Mouse (Mus musculus): Measurements from ENCODE around the gene Tpk1. TPM values are rescaled to one million over a fixed set of nuclear protein-coding genes. Genes with fewer than 3 reads are reported as not detected.

Tpk1 gene
- polyA plus RNA-seq, 1 experiment from 2014 or later: 16.5 TPM

DNA sequence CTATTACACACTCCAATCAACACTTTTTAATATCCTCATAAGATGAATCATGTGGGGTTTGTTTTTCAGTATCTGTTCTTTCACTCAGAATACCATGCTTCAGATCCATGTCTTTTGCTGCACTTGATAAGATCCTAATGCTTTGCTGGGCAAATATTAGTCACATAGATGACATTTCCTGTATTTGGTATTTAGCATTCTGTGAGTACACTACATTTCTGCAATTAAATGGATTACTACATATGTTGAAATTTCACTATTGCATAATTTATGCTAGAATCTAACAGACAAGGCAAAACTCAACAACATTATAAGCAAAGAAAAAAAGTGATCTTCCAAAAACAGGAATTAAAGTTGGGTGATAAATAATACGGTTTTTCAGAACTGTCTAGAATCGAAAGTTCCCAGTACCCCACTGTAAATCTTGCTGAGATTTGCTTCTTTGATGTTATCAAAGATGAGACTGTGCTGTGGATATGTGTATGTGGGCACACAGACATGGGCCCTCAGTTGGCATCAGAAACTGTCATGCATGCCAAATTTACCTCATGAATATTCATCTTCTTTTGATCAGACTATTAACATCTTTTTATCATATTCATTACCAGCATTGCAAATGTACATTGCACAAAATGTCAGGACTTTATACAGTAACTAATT, 203.8 kb downstream of the Tpk1 start:
- Histone ChIP-seq H3K9ac (no peak overlapping the region), H3K4me2 (no peak overlapping the region), H3K36me3 (no peaks in the 10 kb centered on the region), H3K9me3 (replicated peaks) (no peaks in the 10 kb centered on the region), H3K4me3 (replicated peaks) (no peak overlapping the region), H3K27ac (no peak overlapping the region), H3K27me3 (no peaks in the 10 kb centered on the region), H3K4me1 (0 out of 2 replicates have a peak, but pooled peaks cover 6% of the 10 kb centered on the region)
- no peak for ATAC-seq (replicated peaks; ENCODE audit: low FRiP score)
- 48% methylated on average over 2 of the region's 2 CpGs for WGBS

- no peak overlapping the region for H3K4me2 ChIP-seq
- no peak overlapping the region for H3K9ac ChIP-seq
- 0 out of 2 replicates have a peak, but pooled peaks cover 6% of the 10 kb centered on the region for H3K4me1 ChIP-seq
- WGBS: 77% methylated on average over 2 of the region's 2 CpGs
- H3K27ac ChIP-seq: no peak overlapping the region
- H3K36me3 ChIP-seq: no peaks in the 10 kb centered on the region
- H3K9me3 ChIP-seq (replicated peaks): no peaks in the 10 kb centered on the region
- H3K27me3 ChIP-seq: no peaks in the 10 kb centered on the region
- no peak for ATAC-seq (replicated peaks; ENCODE audit: low FRiP score)
- no peak overlapping the region for H3K4me3 ChIP-seq (replicated peaks)
Observed at GRCm38 (mm10) chr6:43459082-43459481, 207.0 kb downstream of the Tpk1 start.

- no peaks in the 10 kb centered on the region for H3K9me3 ChIP-seq (replicated peaks)
- no peaks in the 10 kb centered on the region for H3K27me3 ChIP-seq
- 93% methylated on average over 2 of the region's 2 CpGs for WGBS
Observed at GRCm38 (mm10) chr6:43457989-43458388, 208.1 kb downstream of the Tpk1 start.

DNA sequence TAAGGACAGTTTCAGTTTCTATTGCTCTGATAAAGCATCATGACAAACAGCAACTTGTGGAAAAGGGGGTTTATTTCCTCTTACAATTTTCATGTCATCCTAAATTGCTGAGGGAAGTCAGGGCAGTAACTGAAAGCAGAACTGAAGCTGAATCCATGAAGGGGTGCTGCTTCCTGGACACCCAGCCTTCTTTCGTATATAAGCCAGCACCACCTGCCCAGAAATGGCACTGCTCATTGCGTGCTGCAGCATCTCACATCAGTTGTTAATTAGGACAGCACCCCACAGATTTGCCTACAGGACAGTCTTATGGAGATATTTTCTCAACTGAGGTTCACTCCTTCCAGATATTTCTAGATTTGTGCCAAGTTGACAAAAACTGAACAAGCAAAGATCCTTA, 216.6 kb downstream of the Tpk1 start:
- Histone ChIP-seq H3K4me1 (no peaks in the 10 kb centered on the region), H3K9me3 (replicated peaks) (no peaks in the 10 kb centered on the region), H3K4me2 (no peak overlapping the region), H3K36me3 (no peaks in the 10 kb centered on the region), H3K9ac (no peak overlapping the region), H3K27ac (no peak overlapping the region), H3K4me3 (replicated peaks) (no peak overlapping the region), H3K27me3 (no peaks in the 10 kb centered on the region)
- no peak for ATAC-seq (replicated peaks; ENCODE audit: low FRiP score)
- 82% methylated on average over 2 of the region's 2 CpGs for WGBS

More at GRCm38 (mm10) chr6:43457989-43458388, 208.1 kb downstream of the Tpk1 start:
- no peak overlapping the region for H3K4me2 ChIP-seq
- no peak overlapping the region for H3K27ac ChIP-seq
- no peak overlapping the region for H3K9ac ChIP-seq
- H3K4me1 ChIP-seq: 0 out of 2 replicates have a peak, but pooled peaks cover 2% of the 10 kb centered on the region
- no peak for ATAC-seq (replicated peaks; ENCODE audit: low FRiP score)
- no peaks in the 10 kb centered on the region for H3K36me3 ChIP-seq
- H3K4me3 ChIP-seq (replicated peaks): no peak overlapping the region

- no peak overlapping the region for H3K4me3 ChIP-seq (replicated peaks)
- no peaks in the 10 kb centered on the region for H3K27me3 ChIP-seq
- no peaks in the 10 kb centered on the region for H3K4me1 ChIP-seq
- no peak overlapping the region for H3K27ac ChIP-seq
- 90% methylated on average over 2 of the region's 2 CpGs for WGBS
- no peaks in the 10 kb centered on the region for H3K36me3 ChIP-seq
- H3K9ac ChIP-seq: no peak overlapping the region
- H3K4me2 ChIP-seq: no peak overlapping the region
- no peak for ATAC-seq (replicated peaks; ENCODE audit: low FRiP score)
- H3K9me3 ChIP-seq (replicated peaks): no peaks in the 10 kb centered on the region
Observed at GRCm38 (mm10) chr6:43445856-43446255, 220.2 kb downstream of the Tpk1 start.

DNA sequence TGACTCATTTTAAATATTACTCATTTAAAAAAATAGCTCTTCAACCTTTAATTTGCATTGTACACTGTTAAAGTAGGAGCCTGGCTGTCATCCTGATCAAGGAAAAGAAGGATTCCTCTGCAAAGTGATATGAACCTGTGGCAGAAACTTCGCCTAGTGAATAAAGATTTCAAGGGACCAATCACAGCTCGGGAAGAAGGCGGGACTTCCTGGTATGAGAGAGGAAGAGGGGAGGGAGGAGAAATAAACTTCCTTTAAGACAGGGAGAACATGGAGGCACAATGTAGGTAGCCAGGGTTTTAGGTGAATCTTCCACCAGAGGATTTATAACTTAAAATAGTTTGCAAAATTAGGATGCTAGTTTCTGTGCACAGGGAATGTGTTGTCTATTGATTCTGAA, 223.9 kb downstream of the Tpk1 start:
- no peak for ATAC-seq (replicated peaks; ENCODE audit: low FRiP score)
- Histone ChIP-seq H3K36me3 (no peaks in the 10 kb centered on the region), H3K9me3 (replicated peaks) (no peaks in the 10 kb centered on the region), H3K4me1 (no peaks in the 10 kb centered on the region), H3K27ac (no peak overlapping the region), H3K4me3 (replicated peaks) (no peak overlapping the region), H3K9ac (no peak overlapping the region), H3K4me2 (no peak overlapping the region), H3K27me3 (no peaks in the 10 kb centered on the region)
- WGBS: 88% methylated on average over 3 of the region's 3 CpGs

- ATAC-seq (replicated peaks; ENCODE audit: low FRiP score): no peak
- no peaks in the 10 kb centered on the region for H3K4me1 ChIP-seq
- H3K27me3 ChIP-seq: no peaks in the 10 kb centered on the region
- WGBS: 86% methylated on average over 2 of the region's 2 CpGs
- no peaks in the 10 kb centered on the region for H3K9me3 ChIP-seq (replicated peaks)
- H3K4me2 ChIP-seq: no peak overlapping the region
- H3K36me3 ChIP-seq: no peaks in the 10 kb centered on the region
- no peak overlapping the region for H3K4me3 ChIP-seq (replicated peaks)
- no peak overlapping the region for H3K9ac ChIP-seq
- H3K27ac ChIP-seq: no peak overlapping the region
Observed at GRCm38 (mm10) chr6:43435987-43436541, 230.0 kb downstream of the Tpk1 start.

DNA sequence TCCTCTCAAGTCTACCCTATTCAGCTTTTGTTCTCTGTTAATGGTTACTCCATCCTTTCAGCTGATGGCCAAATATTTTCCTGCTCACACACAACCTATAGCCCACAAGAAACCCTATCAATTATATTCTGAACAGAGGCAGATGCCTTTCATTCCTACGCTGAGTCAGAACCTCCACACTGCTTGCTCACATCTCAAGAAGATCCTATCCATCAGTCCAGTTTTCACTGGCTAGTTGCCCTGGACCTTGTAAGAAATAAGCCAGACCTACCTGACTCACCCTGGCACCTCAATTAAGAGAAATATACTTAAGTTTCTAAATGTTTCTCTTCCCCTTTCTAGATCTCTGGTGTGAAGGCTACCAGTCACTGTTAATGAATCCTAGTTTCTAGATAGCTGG, 231.7 kb downstream of the Tpk1 start:
- no peaks in the 10 kb centered on the region for H3K9me3 ChIP-seq (replicated peaks)
- H3K9ac ChIP-seq: no peak overlapping the region
- no peak for ATAC-seq (replicated peaks; ENCODE audit: low FRiP score)
- no peaks in the 10 kb centered on the region for H3K27me3 ChIP-seq
- no peak overlapping the region for H3K4me2 ChIP-seq
- no peak overlapping the region for H3K27ac ChIP-seq
- no peak overlapping the region for H3K4me3 ChIP-seq (replicated peaks)
- no peaks in the 10 kb centered on the region for H3K4me1 ChIP-seq
- WGBS: 82% methylated on average over 1 of the region's 1 CpGs
- no peaks in the 10 kb centered on the region for H3K36me3 ChIP-seq

GRCm38 (mm10) chr6:43424978-43425377, 241.1 kb downstream of the Tpk1 start:
- H3K4me1 ChIP-seq: no peaks in the 10 kb centered on the region
- WGBS: 58% methylated on average over 4 of the region's 4 CpGs
- H3K27ac ChIP-seq: no peak overlapping the region
- no peak for ATAC-seq (replicated peaks; ENCODE audit: low FRiP score)
- no peaks in the 10 kb centered on the region for H3K27me3 ChIP-seq
- H3K4me2 ChIP-seq: no peak overlapping the region
- H3K36me3 ChIP-seq: no peaks in the 10 kb centered on the region
- H3K4me3 ChIP-seq (replicated peaks): no peak overlapping the region
- no peaks in the 10 kb centered on the region for H3K9me3 ChIP-seq (replicated peaks)
- no peak overlapping the region for H3K9ac ChIP-seq

DNA sequence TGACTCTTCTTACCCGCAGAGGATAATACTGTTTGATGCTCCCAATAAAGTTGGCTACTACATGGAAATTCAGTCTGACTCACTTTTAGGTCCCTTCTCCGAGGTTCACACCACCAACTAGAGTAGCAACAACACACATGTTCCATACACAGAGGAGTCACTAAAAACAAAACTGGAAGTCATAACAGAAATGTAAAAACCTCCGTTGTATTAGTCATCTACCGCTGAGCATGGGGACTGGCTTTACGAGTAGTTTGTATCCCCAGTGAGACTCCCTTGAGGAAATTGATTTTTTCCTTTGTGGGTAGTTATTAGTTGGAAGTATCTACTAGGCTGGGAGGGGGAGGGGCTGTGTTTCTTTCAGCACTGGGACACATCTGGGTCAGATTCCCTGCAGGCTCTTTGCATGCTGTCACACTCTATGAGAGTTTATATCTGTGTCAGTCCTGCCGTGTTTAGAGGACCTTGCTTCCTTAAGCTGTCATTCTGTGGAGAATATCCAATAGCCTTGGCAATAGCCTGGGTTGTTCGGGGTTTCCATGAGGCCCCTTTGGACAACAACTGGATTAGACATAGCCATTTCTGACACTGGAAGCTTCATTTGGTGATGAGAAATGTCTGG, 245.6 kb downstream of the Tpk1 start:
- Histone ChIP-seq H3K36me3 (no peaks in the 10 kb centered on the region), H3K9ac (no peak overlapping the region), H3K4me1 (no peaks in the 10 kb centered on the region), H3K27ac (no peak overlapping the region), H3K27me3 (no peaks in the 10 kb centered on the region), H3K9me3 (replicated peaks) (no peaks in the 10 kb centered on the region), H3K4me2 (no peak overlapping the region), H3K4me3 (replicated peaks) (no peak overlapping the region)
- no peak for ATAC-seq (replicated peaks; ENCODE audit: low FRiP score)
- WGBS: 80% methylated on average over 7 of the region's 7 CpGs

GRCm38 (mm10) chr6:43408949-43409348, 257.1 kb downstream of the Tpk1 start:
- Histone ChIP-seq H3K9ac (no peak overlapping the region), H3K27me3 (no peaks in the 10 kb centered on the region), H3K4me3 (replicated peaks) (no peak overlapping the region), H3K9me3 (replicated peaks) (no peaks in the 10 kb centered on the region), H3K36me3 (no peaks in the 10 kb centered on the region), H3K4me2 (no peak overlapping the region), H3K27ac (no peak overlapping the region), H3K4me1 (no peaks in the 10 kb centered on the region)
- ATAC-seq (replicated peaks; ENCODE audit: low FRiP score): no peak
- WGBS: 83% methylated on average over 1 of the region's 1 CpGs

DNA sequence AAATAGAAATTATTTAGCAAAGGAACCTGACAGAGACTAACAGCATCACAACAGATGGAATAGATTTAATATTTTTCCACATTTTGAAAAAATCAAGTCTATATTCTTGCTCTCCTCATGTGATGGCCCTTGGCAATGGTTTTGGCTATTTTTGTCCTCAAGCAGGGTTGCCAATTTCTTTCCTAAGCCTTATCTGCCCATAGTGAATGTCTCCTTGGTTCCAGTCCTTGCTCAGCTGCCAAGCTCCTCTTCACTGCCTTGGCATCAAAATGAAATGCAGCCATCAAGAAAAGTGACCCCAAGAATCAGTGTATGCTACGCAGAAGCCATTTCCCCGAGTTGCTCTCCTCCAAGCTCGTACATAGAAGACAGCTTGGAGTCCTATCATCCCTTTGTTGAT, 263.0 kb downstream of the Tpk1 start:
- no peak overlapping the region for H3K9ac ChIP-seq
- no peak overlapping the region for H3K4me2 ChIP-seq
- no peak overlapping the region for H3K27ac ChIP-seq
- WGBS: 79% methylated on average over 3 of the region's 3 CpGs
- H3K27me3 ChIP-seq: no peaks in the 10 kb centered on the region
- no peaks in the 10 kb centered on the region for H3K36me3 ChIP-seq
- H3K4me1 ChIP-seq: no peaks in the 10 kb centered on the region
- H3K4me3 ChIP-seq (replicated peaks): no peak overlapping the region
- no peaks in the 10 kb centered on the region for H3K9me3 ChIP-seq (replicated peaks)
- no peak for ATAC-seq (replicated peaks; ENCODE audit: low FRiP score)

Data from kidney, embryonic 15.5 days (tissue).